Mouse (Mus musculus): Measurements from ENCODE around the gene Trmt44. TPM values are rescaled to one million over a fixed set of nuclear protein-coding genes. Genes with fewer than 3 reads are reported as not detected.
A peak's percentile ranks its signal among the peaks of the same experiment; 100 is the strongest.
"Not testable (repeated sequence)": the region's sequence is repeated elsewhere in the genome, so short reads cannot be mapped to it uniquely, and the experiment has no call there.

The Trmt44 gene
- polyA plus RNA-seq, 1 experiment, result 6.3 TPM

- Histone ChIP-seq H3K27ac (ENCODE audit: insufficient read depth, low read length) (no peak overlapping the region), H3K27me3 (ENCODE audit: control insufficient read depth, insufficient read depth, low read length) (no peaks in the 10 kb centered on the region), H3K4me3 (replicated peaks; ENCODE audit: insufficient read depth, low read depth, low read length) (no peak overlapping the region), H3K4me1 (ENCODE audit: control insufficient read depth, insufficient read depth, low read length) (no peaks in the 10 kb centered on the region)
- WGBS, result 82% methylated on average over 18 of the region's 18 CpGs
- TF ChIP-seq POLR2A (IDR thresholded peaks at IDR 0.05; ENCODE audit: borderline replicate concordance, insufficient read depth, low read length) (no peak), CTCF (IDR thresholded peaks at IDR 0.05; ENCODE audit: borderline replicate concordance, insufficient read depth, low read depth, low read length) (no peak)
- no peak for DNase-seq
Observed at GRCm38 (mm10) chr5:35596169-35597160, 21.6 kb upstream of the Trmt44 start.

DNA sequence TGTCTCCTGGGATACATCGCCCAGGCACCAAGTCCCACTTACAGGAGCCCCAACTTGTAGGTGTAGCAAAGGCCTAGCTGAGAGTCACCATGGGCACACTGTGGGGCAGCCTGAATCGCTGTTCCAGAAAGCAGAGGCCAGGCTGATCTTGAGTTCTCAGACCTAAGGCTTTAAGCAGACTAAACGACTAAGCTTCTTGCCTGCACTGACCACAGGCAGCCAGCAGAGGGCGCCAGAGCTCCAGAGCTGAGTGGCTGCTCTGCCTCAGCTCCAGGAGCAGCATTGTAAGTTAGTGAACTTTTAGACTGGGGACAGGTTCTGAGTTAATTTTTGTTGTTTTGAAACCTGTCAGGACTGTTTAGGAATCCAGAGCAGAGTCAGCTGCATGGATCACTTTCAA lies 20.8 kb upstream of the Trmt44 start:
- DNase-seq, result peak; percentile 42 to 68
- WGBS, result 21% methylated on average over 4 of the region's 4 CpGs
- Histone ChIP-seq H3K4me1 (ENCODE audit: control insufficient read depth, insufficient read depth, low read length) (no peaks in the 10 kb centered on the region), H3K27ac (ENCODE audit: insufficient read depth, low read length) (no peak overlapping the region), H3K4me3 (replicated peaks; ENCODE audit: insufficient read depth, low read depth, low read length) (no peak overlapping the region), H3K27me3 (ENCODE audit: control insufficient read depth, insufficient read depth, low read length) (no peaks in the 10 kb centered on the region)
- TF ChIP-seq CTCF (IDR thresholded peaks at IDR 0.05; ENCODE audit: borderline replicate concordance, insufficient read depth, low read depth, low read length), result peak; percentile 99
- no peak for TF ChIP-seq POLR2A (IDR thresholded peaks at IDR 0.05; ENCODE audit: borderline replicate concordance, insufficient read depth, low read length)

DNA sequence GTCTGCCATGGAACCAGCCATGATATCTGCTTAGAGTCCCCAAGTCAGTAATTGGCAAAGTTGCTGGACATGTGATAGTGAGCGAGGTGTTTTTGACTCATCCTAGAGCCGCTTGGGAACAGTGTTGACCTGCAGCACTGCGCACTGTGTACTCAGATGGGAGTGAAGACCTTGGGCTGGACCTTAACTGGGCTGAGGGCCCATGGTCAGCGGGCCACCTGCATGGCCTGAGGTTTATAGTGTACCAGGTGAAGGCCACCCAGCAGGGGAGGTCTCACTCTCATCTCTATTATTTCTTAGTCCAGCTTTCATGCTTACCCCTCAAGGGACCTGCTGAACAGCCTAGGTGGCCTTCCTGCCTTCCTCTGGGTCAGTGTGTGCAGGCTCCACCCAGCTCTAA lies 19.9 kb upstream of the Trmt44 start:
- H3K27me3 ChIP-seq (ENCODE audit: control insufficient read depth, insufficient read depth, low read length), result no peaks in the 10 kb centered on the region
- H3K4me1 ChIP-seq (ENCODE audit: control insufficient read depth, insufficient read depth, low read length), result no peaks in the 10 kb centered on the region
- no peak for DNase-seq
- no peak overlapping the region for H3K4me3 ChIP-seq (replicated peaks; ENCODE audit: insufficient read depth, low read depth, low read length)
- no peak for TF ChIP-seq CTCF (IDR thresholded peaks at IDR 0.05; ENCODE audit: borderline replicate concordance, insufficient read depth, low read depth, low read length)
- TF ChIP-seq POLR2A (IDR thresholded peaks at IDR 0.05; ENCODE audit: borderline replicate concordance, insufficient read depth, low read length), result no peak
- H3K27ac ChIP-seq (ENCODE audit: insufficient read depth, low read length), result no peak overlapping the region
- WGBS, result 94% methylated on average over 4 of the region's 4 CpGs

DNA sequence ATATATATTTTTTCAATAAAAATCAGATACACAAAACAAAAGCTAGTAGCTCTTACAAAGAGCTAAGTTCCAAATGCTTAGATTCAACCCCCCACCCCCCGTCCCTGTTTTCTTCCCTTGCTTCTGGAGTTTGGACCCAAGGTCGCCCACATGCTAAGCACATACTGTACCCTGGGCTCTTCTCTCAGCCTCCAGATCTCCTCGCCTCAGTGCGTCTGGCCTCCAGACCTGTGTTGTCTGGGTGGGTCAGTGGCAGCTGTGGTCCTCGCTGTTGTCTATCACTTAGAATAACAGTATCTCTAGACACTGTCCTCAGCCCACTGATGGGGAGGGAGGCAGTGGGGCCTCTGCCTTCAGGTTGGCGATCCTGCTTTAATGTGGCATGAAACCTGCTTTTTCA lies 18.4 kb upstream of the Trmt44 start:
- no peak for DNase-seq
- 87% methylated on average over 6 of the region's 6 CpGs for WGBS
- TF ChIP-seq CTCF (IDR thresholded peaks at IDR 0.05; ENCODE audit: borderline replicate concordance, insufficient read depth, low read depth, low read length), result no peak
- TF ChIP-seq POLR2A (IDR thresholded peaks at IDR 0.05; ENCODE audit: borderline replicate concordance, insufficient read depth, low read length), result no peak
- H3K27ac ChIP-seq (ENCODE audit: insufficient read depth, low read length), result no peak overlapping the region
- no peaks in the 10 kb centered on the region for H3K4me1 ChIP-seq (ENCODE audit: control insufficient read depth, insufficient read depth, low read length)
- H3K27me3 ChIP-seq (ENCODE audit: control insufficient read depth, insufficient read depth, low read length), result no peaks in the 10 kb centered on the region
- H3K4me3 ChIP-seq (replicated peaks; ENCODE audit: insufficient read depth, low read depth, low read length), result no peak overlapping the region

- WGBS, result 78% methylated on average over 4 of the region's 4 CpGs
- DNase-seq, result no peak
- H3K27me3 ChIP-seq (ENCODE audit: control insufficient read depth, insufficient read depth, low read length), result no peaks in the 10 kb centered on the region
- no peaks in the 10 kb centered on the region for H3K4me1 ChIP-seq (ENCODE audit: control insufficient read depth, insufficient read depth, low read length)
- no peak overlapping the region for H3K27ac ChIP-seq (ENCODE audit: insufficient read depth, low read length)
- H3K4me3 ChIP-seq (replicated peaks; ENCODE audit: insufficient read depth, low read depth, low read length), result no peak overlapping the region
- no peak for TF ChIP-seq CTCF (IDR thresholded peaks at IDR 0.05; ENCODE audit: borderline replicate concordance, insufficient read depth, low read depth, low read length)
Observed at GRCm38 (mm10) chr5:35592824-35593223, 18.0 kb upstream of the Trmt44 start.

DNA sequence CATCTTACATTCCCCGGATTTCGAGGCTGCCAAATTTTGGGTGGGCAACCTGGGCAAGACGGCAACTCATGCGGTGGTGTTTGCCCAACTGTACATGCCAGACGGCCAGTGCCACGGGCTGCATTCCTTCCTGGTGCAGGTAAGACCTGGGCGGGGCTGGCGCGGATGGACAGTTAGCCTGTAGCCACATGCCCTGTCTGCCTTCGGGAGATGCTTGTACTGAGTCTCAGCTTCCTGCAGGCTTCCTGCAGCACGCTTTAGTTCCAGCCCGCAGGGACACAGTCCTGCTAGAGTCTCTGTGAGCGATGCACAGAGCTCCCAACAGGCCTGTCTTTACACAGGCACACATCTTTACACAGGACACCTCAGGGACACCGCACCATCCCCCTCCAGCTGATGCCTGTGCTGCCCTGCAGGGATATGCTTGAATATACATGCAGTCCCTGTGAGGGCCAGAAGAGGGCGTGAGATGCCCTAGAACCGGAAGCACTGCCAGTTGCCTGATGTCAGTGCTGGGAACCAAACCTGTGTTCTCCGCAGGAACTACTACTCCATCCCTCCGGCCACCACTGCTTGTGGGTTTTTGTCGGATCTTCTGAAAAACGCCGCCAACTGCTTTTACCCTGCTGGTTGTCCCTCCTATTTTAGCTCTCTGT lies 17.3 kb upstream of the Trmt44 start:
- no peaks in the 10 kb centered on the region for H3K4me1 ChIP-seq (ENCODE audit: control insufficient read depth, insufficient read depth, low read length)
- 86% methylated on average over 21 of the region's 21 CpGs for WGBS
- H3K27me3 ChIP-seq (ENCODE audit: control insufficient read depth, insufficient read depth, low read length), result no peaks in the 10 kb centered on the region
- H3K4me3 ChIP-seq (replicated peaks; ENCODE audit: insufficient read depth, low read depth, low read length), result no peak overlapping the region
- no peak for DNase-seq
- TF ChIP-seq CTCF (IDR thresholded peaks at IDR 0.05; ENCODE audit: borderline replicate concordance, insufficient read depth, low read depth, low read length) (0 out of 2 replicates have a peak, but pooled peaks have one; percentile 7), POLR2A (IDR thresholded peaks at IDR 0.05; ENCODE audit: borderline replicate concordance, insufficient read depth, low read length) (no peak)
- no peak overlapping the region for H3K27ac ChIP-seq (ENCODE audit: insufficient read depth, low read length)

DNA sequence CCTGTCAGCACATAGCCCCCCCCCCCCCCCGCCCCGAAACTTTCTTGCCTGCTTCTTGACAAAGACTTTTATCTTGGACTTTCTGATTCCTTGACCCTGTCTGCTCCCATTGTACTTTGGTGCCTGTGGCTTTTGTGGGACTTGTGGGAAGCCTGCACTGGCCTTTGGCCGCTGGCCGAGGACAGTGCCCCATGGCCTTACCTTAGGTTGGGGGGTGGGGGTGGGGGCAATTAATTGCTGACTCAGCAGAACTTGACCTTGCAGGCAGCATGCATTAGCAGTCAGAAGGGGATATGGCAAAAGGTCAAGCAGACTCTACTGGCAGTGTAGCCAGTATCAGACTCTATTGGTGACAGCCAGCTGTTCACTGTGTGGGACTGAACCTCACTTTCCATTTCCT lies 16.6 kb upstream of the Trmt44 start:
- 98% methylated on average over 4 of the region's 4 CpGs for WGBS
- TF ChIP-seq CTCF (IDR thresholded peaks at IDR 0.05; ENCODE audit: borderline replicate concordance, insufficient read depth, low read depth, low read length) (no peak), POLR2A (IDR thresholded peaks at IDR 0.05; ENCODE audit: borderline replicate concordance, insufficient read depth, low read length) (no peak)

GRCm38 (mm10) chr5:35584259-35584658 lies 9.4 kb upstream of the Trmt44 start:
- H3K4me3 ChIP-seq (replicated peaks; ENCODE audit: insufficient read depth, low read depth, low read length); DNase-seq; H3K4me1 ChIP-seq (ENCODE audit: control insufficient read depth, insufficient read depth, low read length); H3K27ac ChIP-seq (ENCODE audit: insufficient read depth, low read length); H3K27me3 ChIP-seq (ENCODE audit: control insufficient read depth, insufficient read depth, low read length): not testable (repeated sequence)
- 93% methylated on average over 2 of the region's 2 CpGs for WGBS

More for the DNA sequence above, 16.6 kb upstream of the Trmt44 start:
- H3K4me1 ChIP-seq (ENCODE audit: control insufficient read depth, insufficient read depth, low read length), result no peaks in the 10 kb centered on the region
- H3K4me3 ChIP-seq (replicated peaks; ENCODE audit: insufficient read depth, low read depth, low read length), result no peak overlapping the region
- no peaks in the 10 kb centered on the region for H3K27me3 ChIP-seq (ENCODE audit: control insufficient read depth, insufficient read depth, low read length)
- no peak for DNase-seq
- H3K27ac ChIP-seq (ENCODE audit: insufficient read depth, low read length), result no peak overlapping the region

All from cerebellum, adult 2 months (tissue).